Comparison of ENCODE assay signal across 9 mouse cellular contexts in genomic region chr15:80280646-80281045, GRCm38 (mm10). TPM values are rescaled to one million over a fixed set of nuclear protein-coding genes. Genes with fewer than 3 reads are reported as not detected.
DNase-seq lines count a peak whose midpoint lies in the region.
"Had no signal": no experiment of that assay in that cellular context is flagged by ENCODE, and none has a peak within 500 bp of the region (broad histone marks: within the 10 kb centered on the region; RNA-seq: fewer than 3 reads in every experiment).

No protein-coding gene starts in this region.

- DNase-seq in adrenal gland, postnatal 10 days, result peak; percentile 52
- DNase-seq in adrenal gland, adult 2 months, result no peak
- DNase-seq in layer of hippocampus, adult 11-12 months (ENCODE audit: low spot score), result peak; percentile 43
- no peak for DNase-seq in layer of hippocampus, postnatal 14 days (ENCODE audit: low spot score in 2 of 2)
- DNase-seq in ES-CJ7 (ENCODE audit: low read depth, low spot score), result peak; percentile 80
- peak; percentile 78 for DNase-seq in induced T-regulatory cell, adult 2 months (ENCODE audit: low read depth)
- DNase-seq in thymus, postnatal 0 days (ENCODE audit: low spot score), result peak; percentile 47
- DNase-seq in natural killer cell, adult 2 months (ENCODE audit: low spot score in 2 of 2), result no peak

RNA-seq across cellular contexts. Expression of gene Cacna1i, which starts 6.4 kb away (rescaled TPM):
- total RNA-seq in adrenal gland, postnatal 10 days (2021), result 1 to 10 TPM in 1 of 2 experiments, under 1 TPM in 1; 0.27 to 1.1 TPM
- total RNA-seq in adrenal gland, adult 2 months (2021), result 1 to 10 TPM in 1 of 2 experiments, under 1 TPM in 1; 0.46 to 1.1 TPM
- polyA plus RNA-seq in adrenal gland, adult 2 months (2012; rRNA removed), result 0.81 and 0.85 TPM in 2 replicates
- total RNA-seq in layer of hippocampus, postnatal 14 days (2021), result 10 to 100 TPM; 40.5 to 45.5 TPM
- 0.01 and 0.03 TPM in 2 replicates for polyA plus RNA-seq in thymus, postnatal 0 days (2015; fragmentation: Nextera tagmentation; extraction: Ambion mirVana)

RNA-seq across cellular contexts. Expression of gene Rps19bp1, which starts 16.5 kb away (rescaled TPM):
- 10 to 100 TPM; 33.0 to 37.6 TPM for total RNA-seq in adrenal gland, postnatal 10 days (2021)
- 10 to 100 TPM; 41.8 to 45.8 TPM for total RNA-seq in adrenal gland, adult 2 months (2021)
- polyA plus RNA-seq in adrenal gland, adult 2 months (2012; rRNA removed), result 20.0 and 21.3 TPM in 2 replicates
- total RNA-seq in layer of hippocampus, postnatal 14 days (2021), result 10 to 100 TPM; 32.0 to 33.0 TPM
- 56.7 and 58.4 TPM in 2 replicates for polyA plus RNA-seq in thymus, postnatal 0 days (2015; fragmentation: Nextera tagmentation; extraction: Ambion mirVana)

RNA-seq across cellular contexts. Expression of gene Atf4, which starts 25.7 kb away (rescaled TPM):
- 100 to 1,000 TPM; 121 to 199 TPM for total RNA-seq in adrenal gland, postnatal 10 days (2021)
- 100 to 1,000 TPM; 144 to 366 TPM for total RNA-seq in adrenal gland, adult 2 months (2021)
- polyA plus RNA-seq in adrenal gland, adult 2 months (2012; rRNA removed), result 159 and 166 TPM in 2 replicates
- 10 to 100 TPM; 96.2 to 96.4 TPM for total RNA-seq in layer of hippocampus, postnatal 14 days (2021)
- polyA plus RNA-seq in thymus, postnatal 0 days (2015; fragmentation: Nextera tagmentation; extraction: Ambion mirVana), result 103 and 106 TPM in 2 replicates

RNA-seq across cellular contexts. Expression of gene AC140267.1, which starts 45.0 kb away (rescaled TPM):
- total RNA-seq in adrenal gland, postnatal 10 days (2021), result 10 to 100 TPM in 1 of 2 experiments, 1 to 10 TPM in 1; 6.9 to 19.1 TPM
- total RNA-seq in adrenal gland, adult 2 months (2021), result 10 to 100 TPM in 1 of 2 experiments, 1 to 10 TPM in 1; 6.8 to 20.2 TPM
- not detected in 2 replicates for polyA plus RNA-seq in adrenal gland, adult 2 months (2012; rRNA removed)
- total RNA-seq in layer of hippocampus, postnatal 14 days (2021), result 10 to 100 TPM; 11.0 to 22.8 TPM
- not detected in 2 replicates for polyA plus RNA-seq in thymus, postnatal 0 days (2015; fragmentation: Nextera tagmentation; extraction: Ambion mirVana)
- polyA plus RNA-seq: liver, embryonic 15.5 days had no signal

RNA-seq across cellular contexts. Expression of gene Mief1, which starts 46.8 kb away (rescaled TPM):
- total RNA-seq in adrenal gland, postnatal 10 days (2021), result 10 to 100 TPM; 42.8 to 46.6 TPM
- 10 to 100 TPM; 38.7 to 47.7 TPM for total RNA-seq in adrenal gland, adult 2 months (2021)
- 17.1 and 17.8 TPM in 2 replicates for polyA plus RNA-seq in adrenal gland, adult 2 months (2012; rRNA removed)
- 10 to 100 TPM; 35.4 to 36.2 TPM for total RNA-seq in layer of hippocampus, postnatal 14 days (2021)
- polyA plus RNA-seq in thymus, postnatal 0 days (2015; fragmentation: Nextera tagmentation; extraction: Ambion mirVana), result 25.3 and 27.7 TPM in 2 replicates

Comparison
In these comparisons a context has a peak if more than half of its experiments do, and no peak if none do; other contexts are left out.
1. DNase-seq: peak in adrenal gland, postnatal 10 days (single experiment), layer of hippocampus, adult 11-12 months (single experiment), ES-CJ7 (single experiment), induced T-regulatory cell, adult 2 months (single experiment) and thymus, postnatal 0 days (single experiment); none in adrenal gland, adult 2 months (single experiment), layer of hippocampus, postnatal 14 days (0 of 2) and natural killer cell, adult 2 months (0 of 2).
2. RNA of gene Cacna1i, which starts 6.4 kb away (total RNA-seq): 40.5 to 45.5 TPM in layer of hippocampus, postnatal 14 days; 0.46 to 1.1 TPM in adrenal gland, adult 2 months and 0.27 to 1.1 TPM in adrenal gland, postnatal 10 days; every median in the first group is over 10 times any median in the second.